Mouse (Mus musculus) thymus, adult 2 months (tissue): ENCODE results near the gene Ifi27l2a. TPM values are rescaled to one million over a fixed set of nuclear protein-coding genes. Genes with fewer than 3 reads are reported as not detected.
A peak's percentile ranks its signal among the peaks of the same experiment; 100 is the strongest.
"Not testable (repeated sequence)": the region's sequence is repeated elsewhere in the genome, so short reads cannot be mapped to it uniquely, and the experiment has no call there.

Source experiments
- DNase-seq: peaks from one replicate; pipeline ENCODE4 v3.0.0; 2021
- H3K27ac ChIP-seq: fragments of 200-500 bp; 2 replicates; pipeline ENCODE4 v1.5.1; 2012; ENCODE audit warnings: low read length, control low read depth; ENCODE audit not compliant: control insufficient read depth, insufficient read depth
- H3K27me3 ChIP-seq: fragments of 200-500 bp; 2 replicates; pipeline ENCODE4 v1.6.1; 2012; ENCODE audit warnings: mild to moderate bottlenecking, low read length, moderate library complexity, mixed read lengths; ENCODE audit not compliant: control insufficient read depth, insufficient read depth
- H3K36me3 ChIP-seq: fragments of 200-500 bp; 2 replicates; pipeline ENCODE4 v1.6.1; 2012; ENCODE audit warnings: mild to moderate bottlenecking, low read length, moderate library complexity; ENCODE audit not compliant: control insufficient read depth, insufficient read depth
- H3K4me1 ChIP-seq: fragments of 200-500 bp; replicated peaks from 2 replicates; pipeline ENCODE4 v1.6.1; 2012; ENCODE audit warnings: low read length; ENCODE audit not compliant: control insufficient read depth, insufficient read depth
- H3K4me3 ChIP-seq: fragments of 200-500 bp; 2 replicates; pipeline ENCODE4 v1.5.1; 2012; ENCODE audit warnings: mild to moderate bottlenecking, low read length, control low read depth, moderate library complexity; ENCODE audit not compliant: control insufficient read depth, insufficient read depth
- CTCF ChIP-seq: fragments of 200-500 bp; IDR thresholded peaks from 2 replicates; pipeline ENCODE4 v1.5.1; 2012; ENCODE audit warnings: mild to moderate bottlenecking, control low read depth, low read length, moderate library complexity, borderline replicate concordance; ENCODE audit not compliant: control insufficient read depth, poor library complexity, insufficient read depth; ENCODE audit errors: extremely low read depth
- POLR2A ChIP-seq: fragments of 200-500 bp; IDR thresholded peaks from 2 replicates; pipeline ENCODE4 v1.6.1; 2012; ENCODE audit warnings: mild to moderate bottlenecking, low read length, control low read depth, moderate library complexity; ENCODE audit not compliant: control insufficient read depth, poor library complexity, insufficient read depth; ENCODE audit errors: extremely low read depth
- WGBS: fragments of 180-500 bp; shearing (Covaris S2); methylation state at CpG from one replicate; pipeline ENCODE4 v1.1.7; 2018; 5-methylcytosine and 5-hydroxymethylcytosine counted together
- polyA plus RNA-seq: library from polyadenylated mRNA; depleted of rRNA; stranded (reverse); fragments of >200 nt; gene quantifications from 2 replicates; pipeline ENCODE4 v1.2.3, GENCODE M21; 2012

The Ifi27l2a gene
- polyA plus RNA-seq, 1 experiment = 2,132 TPM

- H3K27ac ChIP-seq = no peak overlapping the region
- no peaks in the 10 kb centered on the region for H3K36me3 ChIP-seq
- DNase-seq = no peak
- no peak overlapping the region for H3K4me3 ChIP-seq
- no peaks in the 10 kb centered on the region for H3K4me1 ChIP-seq
- TF ChIP-seq POLR2A (no peak), CTCF (no peak)
- no peaks in the 10 kb centered on the region for H3K27me3 ChIP-seq
Observed at GRCm38 (mm10) chr12:103453361-103453760, 9.9 kb upstream of the Ifi27l2a start.

- TF ChIP-seq CTCF (no peak), POLR2A (no peak)
- Histone ChIP-seq H3K27ac (no peak overlapping the region), H3K36me3 (peaks cover 3% of the 10 kb centered on the region; the same call in 1 of the 2 replicates), H3K4me3 (no peak overlapping the region), H3K27me3 (no peaks in the 10 kb centered on the region), H3K4me1 (no peaks in the 10 kb centered on the region; the same call in 1 of the 2 replicates)
- DNase-seq = no peak
- WGBS = 91% methylated on average over 3 of the region's 3 CpGs
Observed at GRCm38 (mm10) chr12:103445060-103445459, 1.6 kb upstream of the Ifi27l2a start.

GRCm38 (mm10) chr12:103444261-103444660, 781 bp upstream of the Ifi27l2a start:
- DNase-seq, H3K36me3 ChIP-seq, H3K4me3 ChIP-seq, H3K4me1 ChIP-seq, H3K27me3 ChIP-seq: not testable (repeated sequence)
- peak overlapping the region; percentile 69; the same call in 1 of the 2 replicates for H3K27ac ChIP-seq
- WGBS = 71% methylated on average over 6 of the region's 7 CpGs

GRCm38 (mm10) chr12:103437601-103438000, 5.9 kb downstream of the Ifi27l2a start:
- no peak for DNase-seq
- 95% methylated on average over 1 of the region's 1 CpGs for WGBS
- H3K36me3 ChIP-seq = peaks cover 9% of the 10 kb centered on the region; the same call in 1 of the 2 replicates
- H3K4me1 ChIP-seq = peaks cover 13% of the 10 kb centered on the region
- no peak for TF ChIP-seq POLR2A
- no peak for TF ChIP-seq CTCF
- no peak overlapping the region for H3K4me3 ChIP-seq
- H3K27ac ChIP-seq = no peak overlapping the region
- H3K27me3 ChIP-seq = no peaks in the 10 kb centered on the region

- Histone ChIP-seq H3K27ac (peak overlapping the region; percentile 85), H3K27me3 (no peaks in the 10 kb centered on the region), H3K4me1 (peaks cover 13% of the 10 kb centered on the region), H3K36me3 (0 out of 2 replicates have a peak, but pooled peaks cover 6% of the 10 kb centered on the region), H3K4me3 (peak overlapping the region; percentile 23; the same call in 1 of the 2 replicates)
- DNase-seq = no peak
- TF ChIP-seq POLR2A = no peak
- TF ChIP-seq CTCF = no peak
Observed at GRCm38 (mm10) chr12:103434861-103435260, 8.6 kb downstream of the Ifi27l2a start.

GRCm38 (mm10) chr12:103433986-103434731, 9.3 kb downstream of the Ifi27l2a start, which contains the start of gene Ifi27:
Ifi27 (plus strand) TSS chr12:103434211.
- Histone ChIP-seq H3K27ac (peak within 1 kb of the TSS; percentile 85), H3K36me3 (no peaks in the 10 kb centered on the region), H3K4me1 (peaks cover 13% of the 10 kb centered on the region), H3K27me3 (no peaks in the 10 kb centered on the region), H3K4me3 (peak within 1 kb of the TSS; percentile 34; the same call in 1 of the 2 replicates)
- TF ChIP-seq CTCF (no peak), POLR2A (no peak)
- WGBS = 26% methylated on average over 8 of the region's 8 CpGs
- peak; percentile 73 for DNase-seq
